ENCODE assay signal across 26 mouse cellular contexts in the genomic region with DNA sequence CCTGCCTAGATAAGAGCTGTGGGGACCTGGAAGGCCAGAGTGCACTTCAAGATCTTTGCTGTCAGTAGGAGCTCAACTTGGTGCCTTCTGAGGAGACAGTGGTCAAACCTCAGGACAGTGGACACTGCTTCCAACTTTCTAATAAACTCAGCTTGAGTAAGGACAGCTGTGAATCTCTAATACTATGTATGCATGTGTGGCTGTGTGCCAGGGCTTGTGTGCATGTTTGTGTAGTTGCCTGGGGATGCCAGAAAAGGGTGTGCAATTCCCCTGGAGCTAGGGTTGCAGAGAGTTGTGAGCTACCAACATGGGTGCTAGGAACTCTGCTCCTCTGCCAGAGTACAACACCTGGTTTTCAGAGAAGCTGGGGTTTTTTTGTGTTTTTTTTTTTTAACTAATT.
"Had no signal": no experiment of that assay in that cellular context is flagged by ENCODE, and none has a peak within 500 bp of the region (broad histone marks: within the 10 kb centered on the region; RNA-seq: fewer than 3 reads in every experiment).

No protein-coding gene starts in this region.

- ATAC-seq: hindbrain, embryonic 16.5 days; inflammation-experienced regulatory T-cells, adult 6 months; intestine, embryonic 15.5 days; intestine, postnatal 0 days had no signal

- H3K27ac ChIP-seq: gastrocnemius, adult 2 months; heart, embryonic 10.5 days; hindbrain, embryonic 10.5 days; hindbrain, embryonic 12.5 days; hindbrain, embryonic 14.5 days; intestine, embryonic 15.5 days; layer of hippocampus, adult 2 months; left cerebral cortex, adult 2 months; limb, embryonic 10.5 days; limb, embryonic 12.5 days; liver, embryonic 13.5 days; liver, embryonic 15.5 days had no signal

- H3K9ac ChIP-seq: heart, embryonic 12.5 days; hindbrain, embryonic 12.5 days; hindbrain, embryonic 14.5 days; intestine, embryonic 15.5 days; limb, embryonic 12.5 days; liver, embryonic 13.5 days; liver, embryonic 15.5 days had no signal

- H3K27me3 ChIP-seq: heart, embryonic 12.5 days; hindbrain, embryonic 12.5 days; intestine, embryonic 15.5 days; limb, embryonic 12.5 days; liver, embryonic 13.5 days; liver, embryonic 15.5 days had no signal

- DNase-seq: gastrocnemius, adult 2 months; gastrocnemius, postnatal 10 days; gastrocnemius, postnatal 25 days; heart, adult 18-20 months; heart, postnatal 10 days; heart, postnatal 4 days; kidney, adult 2 months; kidney, postnatal 14 days; kidney, postnatal 36 days; liver; liver, embryonic 13.5 days had no signal

- H3K4me1 ChIP-seq: heart, embryonic 10.5 days; hindbrain, embryonic 10.5 days; hindbrain, embryonic 12.5 days; intestine, embryonic 15.5 days; limb, embryonic 10.5 days; limb, embryonic 12.5 days; liver, embryonic 13.5 days; liver, embryonic 15.5 days had no signal

- H3K9me3 ChIP-seq: heart, embryonic 10.5 days; hindbrain, embryonic 10.5 days; hindbrain, embryonic 12.5 days; intestine, embryonic 15.5 days; limb, embryonic 10.5 days; limb, embryonic 12.5 days; liver, embryonic 15.5 days had no signal

- H3K4me2 ChIP-seq: heart, embryonic 12.5 days; hindbrain, embryonic 12.5 days; hindbrain, embryonic 14.5 days; intestine, embryonic 15.5 days; limb, embryonic 12.5 days; liver, embryonic 11.5 days; liver, embryonic 13.5 days; liver, embryonic 15.5 days had no signal

- H3K4me3 ChIP-seq: gastrocnemius, adult 2 months; heart, embryonic 10.5 days; heart, embryonic 12.5 days; hindbrain, embryonic 10.5 days; hindbrain, embryonic 12.5 days; intestine, embryonic 15.5 days; layer of hippocampus, adult 2 months; left cerebral cortex, adult 2 months; limb, embryonic 10.5 days; limb, embryonic 12.5 days; liver, embryonic 13.5 days; liver, embryonic 15.5 days had no signal
